Mouse (Mus musculus): Measurements from ENCODE around the gene Fosb.
A peak's percentile ranks its signal among the peaks of the same experiment; 100 is the strongest.

Fosb gene

DNA sequence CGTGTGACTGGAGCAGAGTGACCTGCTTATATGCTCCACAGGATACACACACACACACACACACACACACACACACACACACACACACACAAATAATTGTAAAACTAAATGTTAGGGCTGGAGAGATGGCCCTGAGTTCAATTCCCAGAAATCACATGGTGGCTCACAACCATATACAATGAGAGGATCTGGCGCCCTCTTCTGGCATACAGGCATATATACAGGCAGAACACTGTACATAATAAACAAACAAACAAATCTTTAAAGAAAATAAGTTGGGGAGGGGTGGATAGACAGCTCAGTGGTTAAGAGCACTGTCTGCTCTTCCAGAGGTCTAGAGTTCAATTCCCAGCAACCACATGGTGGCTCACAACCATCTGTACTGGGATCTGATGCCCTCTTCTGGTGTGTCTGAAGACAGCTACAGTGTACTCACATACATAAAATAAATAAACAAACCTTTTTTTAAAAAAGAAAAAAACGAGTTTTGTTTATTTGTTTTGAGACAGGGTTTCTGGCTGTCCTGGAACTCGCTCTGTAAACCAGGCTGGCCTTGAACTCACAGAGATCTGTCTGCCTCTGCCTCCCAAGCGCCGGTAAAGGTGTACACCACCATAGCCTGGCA is 28.1 kb downstream of the Fosb start:
- DNase-seq (ENCODE audit: low read depth) = peak; percentile 63

DNA sequence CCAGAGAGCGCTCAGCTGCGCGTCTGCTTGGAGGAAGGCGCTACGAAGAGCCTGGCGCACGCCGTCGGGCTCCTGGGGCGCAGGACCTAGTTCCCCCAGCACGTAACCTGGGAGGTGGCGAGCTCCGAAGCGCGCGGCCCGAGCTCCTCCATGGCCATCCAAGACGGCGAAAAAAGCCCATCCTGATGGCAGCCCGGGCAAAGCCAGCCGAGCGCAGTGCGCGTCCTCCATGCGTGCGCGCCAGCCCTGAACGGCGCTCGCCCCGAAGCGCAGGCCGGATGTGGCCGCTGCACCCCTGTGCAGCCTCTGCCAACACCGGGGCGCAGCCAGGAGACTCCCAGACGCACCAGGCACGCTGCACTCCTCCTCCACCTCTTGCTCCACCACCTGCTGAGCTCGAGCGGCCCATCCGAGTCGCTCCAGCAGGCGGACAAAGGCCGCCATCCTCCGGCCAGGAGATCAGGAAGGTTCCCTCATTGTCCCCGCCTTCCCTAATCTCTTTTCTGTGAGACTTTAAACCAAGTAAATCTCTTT is 30.2 kb downstream of the Fosb start, which contains the start of gene Ppm1n:
Gene Ppm1n, minus strand, starts transcription at position 484 of the 534 bp plus-strand sequence.
- DNase-seq (ENCODE audit: low read depth) = no peak

DNA sequence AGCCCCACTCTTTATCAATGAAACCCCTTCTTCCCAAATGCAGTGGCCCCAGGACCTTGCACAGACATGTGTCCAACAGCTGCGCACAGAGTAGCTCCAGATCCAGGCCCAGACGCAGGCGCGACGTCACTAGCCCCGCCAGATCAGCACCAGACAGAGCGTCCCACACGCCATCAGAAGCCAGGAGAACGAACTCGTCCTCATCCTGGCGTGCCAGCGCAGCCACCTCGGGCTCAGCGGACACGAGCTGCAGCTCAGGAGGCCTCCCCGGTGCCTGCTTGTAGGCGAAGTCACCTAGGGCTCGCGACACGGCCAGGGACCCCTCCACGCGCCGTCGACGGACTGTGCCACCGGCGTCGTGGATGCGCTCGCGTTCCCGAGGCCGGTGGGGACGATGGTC is 30.8 kb downstream of the Fosb start:
- no peak for DNase-seq (ENCODE audit: low read depth)

DNA sequence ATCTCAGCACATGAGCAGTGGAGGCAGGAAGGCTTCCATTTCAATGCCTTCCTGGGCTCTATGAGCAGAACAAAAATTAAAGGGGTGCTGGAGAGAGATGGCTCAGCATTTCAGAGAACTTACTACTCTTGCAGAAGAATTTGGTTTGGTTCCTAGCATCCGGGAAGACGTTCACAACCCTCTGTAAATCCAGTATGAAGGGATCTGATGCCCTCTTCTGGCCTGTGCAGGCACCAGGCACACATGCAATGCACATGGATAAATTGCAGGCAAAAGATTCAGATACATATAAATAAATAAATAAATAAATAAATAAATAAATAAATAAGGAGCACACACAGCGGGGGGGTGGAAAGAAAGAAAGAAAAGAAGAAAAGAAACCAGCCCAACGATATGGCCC is 33.6 kb downstream of the Fosb start:
- DNase-seq (ENCODE audit: low read depth) = peak; percentile 33

DNA sequence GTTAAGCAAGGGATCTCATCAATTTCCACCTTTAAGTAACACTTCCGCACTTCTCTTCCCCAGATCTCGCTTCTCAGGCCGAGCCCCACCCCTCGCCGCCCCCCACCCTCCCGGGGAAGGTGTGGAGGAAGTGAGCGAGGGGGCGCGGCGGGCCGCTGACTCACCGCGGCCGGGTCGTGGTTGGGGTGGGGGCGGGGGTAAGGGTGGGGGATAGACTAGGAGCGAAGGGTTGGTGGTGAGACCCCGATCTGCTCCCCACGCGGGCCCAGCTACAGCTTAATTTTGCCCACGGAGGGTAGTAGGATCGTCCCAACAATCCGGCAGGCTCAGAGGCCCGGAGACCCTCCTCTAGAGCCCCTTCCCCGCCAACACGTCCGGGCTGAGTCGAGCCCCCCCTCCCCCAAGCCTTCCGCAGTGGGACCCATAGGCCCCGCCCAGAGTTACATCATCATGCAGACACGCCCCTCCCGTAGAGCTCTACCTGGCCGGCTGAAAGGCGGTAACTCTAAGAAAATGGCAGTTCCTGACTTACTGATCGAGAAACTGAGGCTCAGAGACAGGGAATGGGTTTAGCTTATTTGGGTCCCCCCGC is 37.6 kb downstream of the Fosb start:
- peak; percentile 69 for DNase-seq (ENCODE audit: low read depth)

DNA sequence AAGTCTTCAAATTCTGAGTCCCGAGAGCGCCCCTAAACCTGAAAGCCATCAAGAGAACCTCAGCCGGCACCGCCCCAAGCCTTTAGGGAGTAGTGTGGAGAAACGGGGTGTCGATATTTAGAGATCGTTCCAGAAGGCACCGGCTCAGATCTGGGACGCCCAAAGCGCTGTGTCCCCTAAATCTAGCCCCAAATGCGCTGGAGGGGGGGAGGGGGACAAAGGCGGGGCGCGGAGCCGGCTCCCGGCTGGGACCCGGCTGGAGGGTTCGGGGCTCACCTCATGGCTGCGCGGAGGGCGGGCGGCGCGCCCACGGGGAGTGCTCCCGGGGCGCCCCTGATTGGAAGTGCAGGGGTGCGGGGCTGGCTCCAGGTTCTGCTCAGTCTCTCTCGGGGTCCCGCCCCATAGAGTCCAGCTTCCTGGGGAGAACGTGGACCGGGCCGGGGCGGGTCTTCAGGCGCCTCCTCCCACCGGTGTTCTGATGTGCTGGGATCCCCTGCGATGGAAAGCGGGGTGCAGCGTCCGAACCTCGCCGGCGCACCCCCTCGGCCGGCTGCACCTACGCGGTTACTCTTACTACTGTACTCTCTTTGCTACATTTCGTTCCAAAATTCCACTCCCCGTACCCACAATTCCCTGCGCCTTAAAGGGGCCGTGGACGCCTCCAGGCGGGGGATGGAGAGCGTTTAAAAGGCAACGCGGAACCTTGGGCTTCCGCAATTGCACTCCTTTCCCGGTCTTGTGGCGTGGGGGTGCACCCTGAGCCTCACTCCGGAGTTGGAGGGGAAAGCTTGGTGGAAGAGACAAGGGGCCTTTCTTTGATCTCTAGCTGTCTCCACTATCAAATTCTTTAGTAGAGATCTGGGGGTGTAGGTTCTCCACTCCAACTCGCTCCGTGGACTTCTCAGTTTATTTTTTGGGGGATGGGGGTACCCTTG is 38.3 kb downstream of the Fosb start, which contains the start of gene Vasp:
Gene Vasp, minus strand, starts transcription at position 580 of the 935 bp plus-strand sequence.
- DNase-seq (ENCODE audit: low read depth) = peak; percentile 92

DNA sequence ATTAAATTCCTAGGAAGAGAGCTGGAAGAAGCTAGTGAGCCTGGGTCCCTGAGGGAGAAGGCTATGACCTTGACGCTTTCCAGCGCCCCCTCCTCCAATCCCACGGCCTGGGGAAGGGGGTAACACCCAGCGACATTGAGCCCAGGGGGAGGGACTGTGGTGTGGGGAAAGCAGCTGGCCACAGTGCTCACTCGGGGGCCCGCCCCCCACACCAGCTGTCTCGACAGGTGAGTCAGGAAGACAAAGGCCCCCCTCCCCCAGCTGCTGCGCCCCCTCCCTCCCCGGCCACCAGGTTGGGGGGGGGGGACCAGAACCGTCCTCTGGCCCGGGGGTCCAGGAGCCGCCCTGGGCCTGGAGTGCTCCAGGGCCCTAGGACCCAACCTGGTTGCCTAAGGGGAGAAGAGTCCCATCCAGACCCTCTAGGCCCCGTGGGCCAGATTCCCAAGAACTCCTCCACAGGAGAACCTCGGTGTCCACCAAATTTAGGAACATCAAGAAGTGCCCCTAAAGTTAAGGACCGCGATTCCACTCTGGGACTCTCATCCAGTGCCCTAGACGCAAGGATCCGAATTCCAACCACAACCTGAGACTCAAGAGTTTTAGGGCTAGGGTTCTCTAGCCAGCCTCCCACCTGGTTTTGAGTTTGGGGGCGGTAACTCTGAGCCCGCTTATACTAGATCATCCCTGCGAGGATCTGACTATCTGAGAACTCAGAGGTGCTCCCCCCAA is 39.2 kb downstream of the Fosb start:
- DNase-seq (ENCODE audit: low read depth) = peak; percentile 47

DNA sequence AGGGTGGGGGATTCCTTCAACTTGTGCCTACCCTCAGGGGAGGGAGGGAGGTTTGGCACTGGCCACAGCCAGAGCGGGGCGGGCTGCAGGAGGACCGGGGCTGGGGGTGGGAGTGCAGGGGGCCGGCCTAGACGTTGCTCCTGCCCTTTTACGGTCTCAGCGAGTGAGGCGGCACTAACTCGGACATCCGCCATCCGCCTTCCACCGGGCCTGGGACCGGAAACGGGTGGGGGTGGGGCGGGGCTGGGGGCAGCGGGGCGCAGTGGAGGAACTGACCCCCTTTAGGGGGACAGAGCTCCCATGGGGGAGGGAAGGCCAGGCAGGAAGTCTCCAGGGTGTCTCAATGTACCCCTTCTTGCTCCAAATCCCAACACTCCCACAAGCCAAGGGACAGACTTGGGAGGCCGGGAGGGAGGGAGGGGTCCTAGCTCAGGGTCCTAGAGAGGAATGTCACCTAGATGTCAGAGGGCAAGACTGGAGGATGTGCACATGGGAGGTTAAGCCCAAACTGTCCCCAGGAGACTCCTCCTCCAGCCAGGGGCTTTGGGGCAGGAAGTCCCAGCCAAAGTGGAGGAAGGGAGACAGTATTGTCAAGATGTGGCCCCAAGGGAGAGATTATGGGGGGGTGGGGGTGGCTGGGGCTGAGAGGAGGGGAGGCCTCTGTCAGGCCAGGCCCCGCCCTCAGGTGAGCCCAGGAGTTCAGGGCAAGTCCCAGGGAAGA is 40.0 kb downstream of the Fosb start:
- peak; percentile 84 for DNase-seq (ENCODE audit: low read depth)

DNA sequence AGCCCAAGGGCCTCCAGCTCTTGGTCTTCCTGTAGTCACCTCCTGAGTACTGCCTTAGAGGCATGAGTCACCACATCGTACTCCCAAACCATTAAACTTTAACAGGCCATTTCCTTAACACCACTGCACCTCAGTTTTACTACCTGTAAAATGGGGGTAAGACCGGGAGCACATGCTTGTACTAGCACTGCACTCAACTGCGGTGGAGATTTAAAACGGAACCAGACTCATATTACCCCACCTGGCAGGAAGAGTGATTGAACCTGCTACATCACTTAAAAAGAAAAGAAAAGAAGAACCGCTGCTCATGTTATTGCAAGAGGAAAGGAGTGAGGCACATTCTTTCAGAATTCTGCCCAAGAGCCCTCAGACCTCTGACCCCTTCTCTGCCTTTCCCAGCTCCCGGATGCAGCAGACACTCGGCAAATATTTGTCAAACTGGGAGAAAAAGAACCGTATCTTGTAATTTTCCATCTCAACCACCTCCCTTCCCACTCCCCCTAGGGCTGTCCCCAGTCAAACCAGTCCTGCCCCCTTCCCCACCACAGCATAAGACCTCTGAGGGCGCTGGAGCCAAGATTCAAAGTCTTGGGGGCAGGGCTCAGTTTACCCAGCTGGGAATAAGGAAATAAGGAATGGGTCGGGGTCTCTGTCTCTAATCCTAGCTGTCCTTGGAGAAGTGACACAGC is 40.7 kb downstream of the Fosb start:
- DNase-seq (ENCODE audit: low read depth) = peak; percentile 35

DNA sequence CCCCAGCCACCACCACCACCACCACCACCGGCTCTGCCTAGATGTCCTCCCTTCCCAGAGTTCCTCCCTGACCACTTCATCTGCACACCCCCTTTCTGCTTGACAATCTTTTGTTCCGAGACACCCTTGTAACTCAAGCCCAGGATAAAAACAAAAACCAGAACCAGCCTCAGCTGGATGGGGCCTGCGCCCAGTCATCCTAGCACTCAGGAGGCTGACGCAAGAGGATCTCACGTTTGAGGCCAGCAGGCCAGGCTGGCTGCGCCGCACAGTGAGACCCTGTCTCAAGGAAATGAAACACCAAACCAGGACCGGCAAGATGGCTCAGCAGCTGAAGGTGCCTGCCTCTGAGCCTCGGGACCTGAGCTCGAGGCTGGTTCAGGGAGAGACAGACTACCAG is 42.8 kb downstream of the Fosb start:
- DNase-seq (ENCODE audit: low read depth) = peak; percentile 57

DNA sequence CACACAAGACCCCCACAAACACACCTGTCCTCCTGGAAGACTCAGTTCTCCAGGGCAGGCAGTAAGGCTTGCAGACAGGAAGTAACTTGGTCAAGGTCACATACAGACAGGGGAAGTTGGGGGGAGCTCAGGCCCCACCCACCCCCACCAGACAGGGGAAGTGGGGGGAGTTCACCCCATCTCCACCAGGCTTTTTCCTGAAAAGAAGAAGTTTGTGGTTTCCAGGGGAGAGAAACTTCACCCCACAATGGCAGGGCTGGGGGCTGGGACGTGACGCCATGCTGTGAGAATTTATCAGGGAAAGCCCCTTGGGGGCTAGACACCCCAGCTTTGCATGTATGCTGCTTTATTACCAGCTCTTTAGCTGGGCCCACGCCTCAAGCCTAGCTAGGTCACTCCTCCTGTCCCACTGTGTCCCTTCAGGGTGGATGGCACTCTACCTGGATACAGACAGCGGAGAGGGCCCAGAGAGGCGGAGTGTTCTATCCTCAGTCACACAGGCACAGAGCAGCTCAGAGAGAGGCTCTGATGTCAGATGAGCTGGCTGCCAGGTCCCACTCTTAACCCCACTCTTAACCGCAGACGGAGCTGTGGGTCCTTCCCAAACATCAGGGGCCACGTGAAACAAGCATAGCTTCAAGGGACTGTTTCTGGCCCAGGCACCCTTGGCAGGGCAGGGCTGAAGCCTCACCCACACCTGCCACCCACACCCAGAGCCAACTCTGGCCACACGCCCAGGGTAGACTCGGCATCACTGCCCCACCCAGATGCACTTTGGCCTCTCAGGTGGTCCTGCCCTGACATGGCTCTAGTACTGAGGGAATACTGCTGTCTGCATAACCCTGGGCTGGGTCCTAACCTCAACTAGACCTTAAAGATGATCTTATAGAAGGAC is 43.7 kb downstream of the Fosb start:
- no peak for DNase-seq (ENCODE audit: low read depth)

DNA sequence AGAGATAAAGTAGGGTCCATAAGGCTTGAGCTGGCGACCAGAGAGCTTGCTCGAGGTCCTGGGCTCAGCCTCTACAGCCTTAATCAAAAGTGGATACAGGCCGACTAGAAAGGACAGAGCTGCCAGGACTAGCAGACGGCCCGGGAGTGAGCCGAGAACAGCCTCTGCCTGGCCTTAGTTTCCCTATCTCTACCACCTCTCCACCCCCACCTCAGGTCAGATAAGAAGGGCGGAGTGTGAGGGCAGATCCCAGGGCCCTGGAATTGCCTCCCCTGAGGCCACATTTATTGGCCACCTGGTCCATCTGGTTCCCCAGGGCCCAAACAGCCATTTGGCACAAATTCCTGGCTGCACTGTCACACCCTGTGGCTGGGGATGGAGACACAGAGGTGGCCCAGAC is 44.7 kb downstream of the Fosb start:
- DNase-seq (ENCODE audit: low read depth) = no peak

DNA sequence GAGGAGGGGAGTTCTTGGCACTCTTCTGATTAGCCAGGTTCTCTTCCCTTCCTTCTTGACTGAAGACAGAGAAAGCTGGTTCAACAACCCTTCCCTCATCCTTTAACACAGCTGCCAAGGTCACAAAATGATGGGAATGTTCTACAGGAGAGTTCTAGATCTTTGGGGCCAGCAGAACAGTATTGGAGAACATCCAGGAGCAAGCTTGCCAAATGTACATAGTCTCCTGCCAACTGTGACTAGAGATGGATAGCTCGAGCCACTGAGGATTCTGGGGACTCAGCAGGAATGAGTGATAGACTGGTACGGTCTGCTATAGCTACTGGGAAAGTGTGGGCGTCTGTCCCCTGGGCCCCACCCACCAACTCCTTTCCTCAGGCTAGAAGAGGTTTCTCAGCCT is 51.5 kb downstream of the Fosb start:
- no peak for DNase-seq (ENCODE audit: low read depth)

DNA sequence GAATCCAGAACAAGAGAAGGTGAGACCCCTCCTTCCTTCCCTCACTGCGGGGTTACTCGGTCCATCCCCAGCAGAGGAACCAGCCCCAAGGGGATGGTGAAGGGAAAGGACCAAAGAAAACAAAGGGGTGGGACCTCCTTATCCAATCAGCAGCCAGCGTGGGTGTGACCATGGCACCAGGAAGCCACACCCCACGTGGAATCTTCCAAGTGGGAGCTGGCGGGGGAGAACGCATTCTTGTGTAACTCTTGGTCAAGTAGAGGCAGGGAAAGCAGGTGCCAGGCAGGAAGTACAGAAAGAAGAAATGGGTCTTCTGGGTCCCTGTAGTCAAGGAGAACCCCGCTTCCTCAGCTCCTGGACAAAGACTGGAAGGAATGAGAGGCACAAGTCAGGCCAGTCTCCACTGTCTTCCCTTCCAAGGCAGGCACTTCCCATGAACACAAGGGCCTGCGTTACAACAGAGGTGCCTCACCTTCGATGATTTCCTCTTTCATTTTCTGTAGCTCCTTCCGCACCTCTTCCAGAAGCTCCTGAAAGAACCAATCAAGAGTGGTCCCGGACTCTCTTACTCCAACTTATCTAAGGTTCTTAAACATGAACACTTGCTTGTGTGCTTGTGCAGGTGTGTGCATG is 52.3 kb downstream of the Fosb start:
- DNase-seq (ENCODE audit: low read depth) = peak; percentile 51

DNA sequence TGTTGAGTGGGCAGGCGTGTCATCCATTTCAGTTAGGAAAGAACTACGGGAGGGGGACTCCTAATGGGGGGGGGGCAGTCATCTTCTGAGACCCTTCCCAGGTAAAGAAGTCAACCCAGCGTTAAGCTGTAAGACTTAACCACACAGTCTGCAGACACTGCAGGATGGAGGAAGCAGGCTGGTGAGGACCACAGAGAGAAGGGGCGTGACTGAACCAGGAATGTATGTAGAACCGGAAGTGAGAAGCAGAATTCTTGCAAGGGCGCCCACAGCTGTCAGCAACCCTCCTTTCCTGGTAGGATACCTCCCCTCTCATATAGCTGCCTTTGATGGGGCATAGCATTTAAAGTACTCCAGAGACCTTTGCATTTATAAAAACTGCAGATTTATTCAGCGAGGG is 53.3 kb downstream of the Fosb start:
- DNase-seq (ENCODE audit: low read depth) = no peak

DNA sequence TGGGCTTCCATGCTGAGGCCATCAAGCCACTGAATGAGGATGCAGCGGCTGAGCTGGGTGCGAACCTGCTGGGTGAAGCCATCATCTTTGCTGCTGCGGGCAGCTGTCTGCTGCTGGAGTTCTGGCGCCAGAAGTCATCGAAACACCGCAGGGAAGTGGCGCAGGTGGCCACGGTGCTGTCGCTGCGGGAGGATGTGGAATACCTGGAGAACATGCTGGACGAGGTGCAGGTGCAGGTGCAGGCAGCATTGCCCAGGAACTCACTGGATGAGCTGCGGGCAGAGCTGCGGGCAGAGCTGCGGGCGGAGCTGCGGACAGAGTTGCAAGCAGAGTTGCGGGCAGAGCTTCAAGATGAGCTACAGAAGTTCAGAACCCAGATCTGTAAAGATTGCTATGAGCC is 54.5 kb downstream of the Fosb start:
- no peak for DNase-seq (ENCODE audit: low read depth)

DNA sequence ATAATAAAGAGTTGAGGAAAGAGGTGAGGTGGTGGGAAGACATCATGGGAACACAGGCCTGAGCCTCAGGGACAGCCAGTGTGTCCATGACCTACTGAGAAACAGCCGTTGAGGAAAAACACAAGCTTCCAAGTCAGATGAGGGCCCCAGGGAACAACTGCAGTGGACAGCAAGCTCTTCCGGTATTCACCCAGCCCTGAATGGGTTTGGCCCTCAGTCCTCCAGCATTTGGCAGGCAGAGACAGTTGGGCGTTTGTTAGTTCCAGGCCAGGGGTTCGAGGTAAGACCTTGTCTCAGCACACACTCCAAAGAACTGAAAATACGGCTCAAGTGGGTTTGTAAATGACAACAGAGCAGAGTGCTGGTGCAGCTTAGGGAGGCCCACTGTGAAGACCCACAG is 56.4 kb downstream of the Fosb start:
- DNase-seq (ENCODE audit: low read depth) = no peak

Measured in NIH3T3 (cell line).